Mouse (Mus musculus): ENCODE measurements around the gene Dazap2. TPM values are rescaled to one million over a fixed set of nuclear protein-coding genes. Genes with fewer than 3 reads are reported as not detected.
A peak's percentile ranks its signal among the peaks of the same experiment; 100 is the strongest.
"Not testable (repeated sequence)": the region's sequence is repeated elsewhere in the genome, so short reads cannot be mapped to it uniquely, and the experiment has no call there.

Gene Dazap2
- polyA plus RNA-seq, 1 experiment = 210 TPM

- no peak for DNase-seq (ENCODE audit: extremely low spot score in 1 of 2, low spot score in 1 of 2)
These were observed 13.5 kb upstream of the Dazap2 start for GRCm38 (mm10) chr15:100601669-100602068.

- DNase-seq (ENCODE audit: extremely low spot score in 1 of 2, low spot score in 1 of 2) = not testable (repeated sequence)
These were observed 8.5 kb upstream of the Dazap2 start for GRCm38 (mm10) chr15:100606677-100607076.

GRCm38 (mm10) chr15:100611951-100612350 lies 3.2 kb upstream of the Dazap2 start:
- no peak for DNase-seq (ENCODE audit: extremely low spot score in 1 of 2, low spot score in 1 of 2)

GRCm38 (mm10) chr15:100612432-100612831 lies 2.7 kb upstream of the Dazap2 start:
- no peak for DNase-seq (ENCODE audit: extremely low spot score in 1 of 2, low spot score in 1 of 2)

GRCm38 (mm10) chr15:100613584-100613983 lies 1.6 kb upstream of the Dazap2 start:
- peak; percentile 36 to 83 for DNase-seq (ENCODE audit: extremely low spot score in 1 of 2, low spot score in 1 of 2)

GRCm38 (mm10) chr15:100614218-100614995 lies 742 bp upstream of the Dazap2 start:
- DNase-seq (ENCODE audit: extremely low spot score in 1 of 2, low spot score in 1 of 2) = peak in 1 of 2 experiments; percentile 35

- peak; percentile 55 to 87 for DNase-seq (ENCODE audit: extremely low spot score in 1 of 2, low spot score in 1 of 2)
These were observed 674 bp downstream of the Dazap2 start for GRCm38 (mm10) chr15:100615825-100616220.

GRCm38 (mm10) chr15:100616221-100616620 lies 1.1 kb downstream of the Dazap2 start:
- DNase-seq (ENCODE audit: extremely low spot score in 1 of 2, low spot score in 1 of 2) = no peak

GRCm38 (mm10) chr15:100619200-100619599 lies 4.1 kb downstream of the Dazap2 start:
- no peak for DNase-seq (ENCODE audit: extremely low spot score in 1 of 2, low spot score in 1 of 2)

- DNase-seq (ENCODE audit: extremely low spot score in 1 of 2, low spot score in 1 of 2) = not testable (repeated sequence)
These were observed 6.5 kb downstream of the Dazap2 start for GRCm38 (mm10) chr15:100621671-100622070.

GRCm38 (mm10) chr15:100622164-100622563 lies 7.0 kb downstream of the Dazap2 start:
- DNase-seq (ENCODE audit: extremely low spot score in 1 of 2, low spot score in 1 of 2) = peak; percentile 54 to 65

GRCm38 (mm10) chr15:100623754-100624153 lies 8.6 kb downstream of the Dazap2 start:
- DNase-seq (ENCODE audit: extremely low spot score in 1 of 2, low spot score in 1 of 2) = no peak

GRCm38 (mm10) chr15:100624435-100624834 lies 9.3 kb downstream of the Dazap2 start:
- DNase-seq (ENCODE audit: extremely low spot score in 1 of 2, low spot score in 1 of 2) = no peak

- no peak for DNase-seq (ENCODE audit: extremely low spot score in 1 of 2, low spot score in 1 of 2)
These were observed 12.1 kb downstream of the Dazap2 start for GRCm38 (mm10) chr15:100627287-100627686.

- no peak for DNase-seq (ENCODE audit: extremely low spot score in 1 of 2, low spot score in 1 of 2)
These were observed 12.7 kb downstream of the Dazap2 start for GRCm38 (mm10) chr15:100627774-100628370.

GRCm38 (mm10) chr15:100628797-100629196 lies 13.6 kb downstream of the Dazap2 start:
- DNase-seq (ENCODE audit: extremely low spot score in 1 of 2, low spot score in 1 of 2) = no peak

GRCm38 (mm10) chr15:100630126-100630525 lies 15.0 kb downstream of the Dazap2 start:
- no peak for DNase-seq (ENCODE audit: extremely low spot score in 1 of 2, low spot score in 1 of 2)

- no peak for DNase-seq (ENCODE audit: extremely low spot score in 1 of 2, low spot score in 1 of 2)
These were observed 16.5 kb downstream of the Dazap2 start for GRCm38 (mm10) chr15:100631454-100632170.

- no peak for DNase-seq (ENCODE audit: extremely low spot score in 1 of 2, low spot score in 1 of 2)
These were observed 17.2 kb downstream of the Dazap2 start for GRCm38 (mm10) chr15:100632323-100632722.

GRCm38 (mm10) chr15:100633341-100633740 lies 18.2 kb downstream of the Dazap2 start:
- no peak for DNase-seq (ENCODE audit: extremely low spot score in 1 of 2, low spot score in 1 of 2)

GRCm38 (mm10) chr15:100635239-100635638 lies 20.1 kb downstream of the Dazap2 start:
- no peak for DNase-seq (ENCODE audit: extremely low spot score in 1 of 2, low spot score in 1 of 2)

Data from frontal cortex, adult 2 months (tissue).